Mouse (Mus musculus): ENCODE data around the gene Phgr1. TPM values are rescaled to one million over a fixed set of nuclear protein-coding genes. Genes with fewer than 3 reads are reported as not detected.

Phgr1 gene
- polyA plus RNA-seq (2021): not detected

- in situ Hi-C loops (cut with MboI; ENCODE audit: low pct_unique_long_range_greater_than_20kb): no loop called here
- no peak for TF ChIP-seq CTCF (IDR thresholded peaks at IDR 0.05)
- POLR2A ChIA-PET: no interaction called here
- ATAC-seq (no peak), DNase-seq (ENCODE audit: low read depth, low spot score) (no peak)
- H3K27me3 ChIP-seq: no peaks in the 10 kb centered on the region
- CTCF ChIA-PET: no interaction called here
Measured at GRCm38 (mm10) chr2:118772158-118772874, at the start of gene Phgr1. Gene Phgr1, plus strand, starts transcription at chr2:118772769.

GRCm38 (mm10) chr2:118723693-118724486 lies 48.7 kb upstream of the Phgr1 start:
- in situ Hi-C loops (cut with MboI; ENCODE audit: low pct_unique_long_range_greater_than_20kb): no loop called here
- ChIA-PET CTCF (interaction anchor here (1.0 to 1.5 kb wide), 4 partner anchors 28 to 164 kb away, joined by 3 to 4 read pairs (median 3); no protein-coding TSS in a partner anchor), POLR2A (interaction anchor here (0.5 kb wide), 1 partner anchor 191 kb away, joined by 5 read pairs; no protein-coding TSS in a partner anchor)
- DNase-seq (ENCODE audit: low read depth, low spot score) (no peak), ATAC-seq (no peak)
- TF ChIP-seq CTCF (IDR thresholded peaks at IDR 0.05): no peak
- peaks cover 28% of the 10 kb centered on the region for H3K27me3 ChIP-seq

- ATAC-seq (no peak), DNase-seq (ENCODE audit: low read depth, low spot score) (no peak)
- TF ChIP-seq CTCF (IDR thresholded peaks at IDR 0.05): no peak
- POLR2A ChIA-PET: no interaction called here
- peaks cover 16% of the 10 kb centered on the region for H3K27me3 ChIP-seq
- CTCF ChIA-PET: interaction anchor here (0.8 to 1.3 kb wide), 2 partner anchors 15 to 88 kb away, joined by 3 to 4 read pairs; no protein-coding TSS in a partner anchor
- in situ Hi-C loops (cut with MboI; ENCODE audit: low pct_unique_long_range_greater_than_20kb): loop anchor here (5.0 to 25.0 kb wide), 2 partner anchors 88 to 238 kb away; partner anchors contain the start of gene Srp14
Measured at GRCm38 (mm10) chr2:118725511-118725910, 47.1 kb upstream of the Phgr1 start.

- TF ChIP-seq CTCF (IDR thresholded peaks at IDR 0.05): no peak
- ChIA-PET CTCF (no interaction called here), POLR2A (no interaction called here)
- ATAC-seq (no peak), DNase-seq (ENCODE audit: low read depth, low spot score) (no peak)
- in situ Hi-C loops (cut with MboI; ENCODE audit: low pct_unique_long_range_greater_than_20kb): loop anchor here (5.0 to 25.0 kb wide), 2 partner anchors 90 to 240 kb away; partner anchors contain the start of gene Srp14
- peaks cover 16% of the 10 kb centered on the region for H3K27me3 ChIP-seq
Measured at GRCm38 (mm10) chr2:118726873-118727272, 45.7 kb upstream of the Phgr1 start.

- H3K27me3 ChIP-seq: peaks cover 19% of the 10 kb centered on the region
- ChIA-PET CTCF (interaction anchor here (0.9 to 3.8 kb wide), 2 partner anchors 28 to 30 kb away, joined by 3 to 15 read pairs; no protein-coding TSS in a partner anchor), POLR2A (no interaction called here)
- ATAC-seq (no peak), DNase-seq (ENCODE audit: low read depth, low spot score) (no peak)
- TF ChIP-seq CTCF (IDR thresholded peaks at IDR 0.05): no peak
- in situ Hi-C loops (cut with MboI; ENCODE audit: low pct_unique_long_range_greater_than_20kb): loop anchor here (5.0 to 25.0 kb wide), 2 partner anchors 91 to 241 kb away; partner anchors contain the start of gene Srp14
Measured at GRCm38 (mm10) chr2:118727911-118728310, 44.7 kb upstream of the Phgr1 start.

GRCm38 (mm10) chr2:118728337-118728736 lies 44.2 kb upstream of the Phgr1 start, which contains the start of gene Plcb2:
Gene Plcb2, minus strand, starts transcription at chr2:118728438.
- ATAC-seq (no peak), DNase-seq (ENCODE audit: low read depth, low spot score) (no peak)
- in situ Hi-C loops (cut with MboI; ENCODE audit: low pct_unique_long_range_greater_than_20kb): loop anchor here (5.0 to 25.0 kb wide), 2 partner anchors 91 to 241 kb away; partner anchors contain the start of gene Srp14
- ChIA-PET POLR2A (interaction anchor here (0.6 kb wide), 1 partner anchor 463 kb away, joined by 5 read pairs; no protein-coding TSS in a partner anchor), CTCF (interaction anchor here (0.9 to 3.8 kb wide), 4 partner anchors 14 to 31 kb away, joined by 3 to 15 read pairs (median 7); no protein-coding TSS in a partner anchor)
- H3K27me3 ChIP-seq: peaks cover 17% of the 10 kb centered on the region
- no peak for TF ChIP-seq CTCF (IDR thresholded peaks at IDR 0.05)

- in situ Hi-C loops (cut with MboI; ENCODE audit: low pct_unique_long_range_greater_than_20kb): loop anchor here (5.0 to 25.0 kb wide), 2 partner anchors 92 to 242 kb away; partner anchors contain the start of gene Srp14
- POLR2A ChIA-PET: interaction anchor here (1.2 to 1.6 kb wide), 3 partner anchors 46 to 107 kb away, joined by 3 read pairs; no protein-coding TSS in a partner anchor
- CTCF ChIA-PET: interaction anchor here (0.9 to 3.8 kb wide), 6 partner anchors 13 to 243 kb away, joined by 3 to 21 read pairs (median 8); no protein-coding TSS in a partner anchor
- ATAC-seq: no peak
- peaks cover 11% of the 10 kb centered on the region for H3K27me3 ChIP-seq
- TF ChIP-seq CTCF (IDR thresholded peaks at IDR 0.05): no peak
- DNase-seq (ENCODE audit: low read depth, low spot score): no peak
Measured at GRCm38 (mm10) chr2:118729194-118729593, 43.4 kb upstream of the Phgr1 start.

GRCm38 (mm10) chr2:118729816-118730621 lies 42.5 kb upstream of the Phgr1 start:
- ChIA-PET POLR2A (interaction anchor here (1.2 to 1.6 kb wide), 3 partner anchors 45 to 108 kb away, joined by 3 read pairs; no protein-coding TSS in a partner anchor), CTCF (interaction anchor here (0.7 to 3.8 kb wide), 15 partner anchors 17 to 244 kb away, joined by 3 to 21 read pairs (median 5); partner anchors contain the start of gene Ankrd63)
- no peak for DNase-seq (ENCODE audit: low read depth, low spot score)
- H3K27me3 ChIP-seq: peaks cover 12% of the 10 kb centered on the region
- in situ Hi-C loops (cut with MboI; ENCODE audit: low pct_unique_long_range_greater_than_20kb): loop anchor here (5.0 to 25.0 kb wide), 2 partner anchors 93 to 243 kb away; partner anchors contain the start of gene Srp14
- TF ChIP-seq CTCF (IDR thresholded peaks at IDR 0.05): no peak
- no peak for ATAC-seq

GRCm38 (mm10) chr2:118730622-118730915 lies 42.0 kb upstream of the Phgr1 start:
- H3K27me3 ChIP-seq: peaks cover 13% of the 10 kb centered on the region
- ATAC-seq: peak; percentile 17
- POLR2A ChIA-PET: interaction anchor here (0.5 to 1.5 kb wide), 3 partner anchors 45 to 165 kb away, joined by 3 read pairs; no protein-coding TSS in a partner anchor
- TF ChIP-seq CTCF (IDR thresholded peaks at IDR 0.05): peak; percentile 87
- no peak for DNase-seq (ENCODE audit: low read depth, low spot score)
- in situ Hi-C loops (cut with MboI; ENCODE audit: low pct_unique_long_range_greater_than_20kb): loop anchor here (25.0 kb wide), 1 partner anchor 243 kb away; the partner anchor contains the start of gene Srp14
- CTCF ChIA-PET: interaction anchor here (0.8 to 3.8 kb wide), 13 partner anchors 18 to 147 kb away, joined by 3 to 21 read pairs (median 6); partner anchors contain the start of gene Ankrd63
